Mouse (Mus musculus): ENCODE results near the gene Gm49383.
"Not testable (repeated sequence)": the region's sequence is repeated elsewhere in the genome, so short reads cannot be mapped to it uniquely, and the experiment has no call there.

DNA sequence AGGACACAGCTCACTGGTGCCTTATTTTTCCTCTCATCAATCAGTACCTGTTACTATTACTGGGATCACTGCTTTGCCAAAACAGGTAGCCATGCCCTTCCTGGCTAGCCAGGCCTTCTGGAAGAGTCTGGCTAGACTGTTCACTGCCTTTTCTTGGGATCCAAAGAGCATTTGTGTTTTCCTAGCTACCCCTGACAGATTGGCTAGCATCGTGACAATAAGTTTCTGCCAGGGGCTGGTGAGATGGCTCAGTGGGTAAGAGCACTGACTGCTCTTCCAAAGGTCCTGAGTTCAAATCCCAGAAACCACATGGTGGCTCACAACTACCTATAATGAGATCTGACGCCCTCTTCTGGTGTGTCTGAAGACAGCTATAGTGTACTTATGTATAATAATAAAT, 36.2 kb downstream of the Gm49383 start:
- TF ChIP-seq POLR2A (IDR thresholded peaks at IDR 0.05; ENCODE audit: borderline replicate concordance, low read depth, low read length); CTCF (IDR thresholded peaks at IDR 0.05; ENCODE audit: low read depth, low read length): not testable (repeated sequence)
